Mouse (Mus musculus) thymus, postnatal 0 days (tissue): Measurements from ENCODE around the gene Tet2. TPM values are rescaled to one million over a fixed set of nuclear protein-coding genes. Genes with fewer than 3 reads are reported as not detected.
"Not testable (repeated sequence)": the region's sequence is repeated elsewhere in the genome, so short reads cannot be mapped to it uniquely, and the experiment has no call there.

Experiments used
- DNase-seq: peaks from one replicate; pipeline ENCODE4 v3.0.0-alpha.2; 2015; ENCODE audit warnings: low spot score
- polyA plus RNA-seq: library from polyadenylated mRNA; unstranded; fragments of >200 nt; fragmentation: Nextera tagmentation; extraction: Ambion mirVana; gene quantifications from 2 replicates; pipeline ENCODE4 v1.2.1, GENCODE M21; 2015

Gene Tet2
- polyA plus RNA-seq, 1 experiment from 2014 or later = 10.4 TPM

DNA sequence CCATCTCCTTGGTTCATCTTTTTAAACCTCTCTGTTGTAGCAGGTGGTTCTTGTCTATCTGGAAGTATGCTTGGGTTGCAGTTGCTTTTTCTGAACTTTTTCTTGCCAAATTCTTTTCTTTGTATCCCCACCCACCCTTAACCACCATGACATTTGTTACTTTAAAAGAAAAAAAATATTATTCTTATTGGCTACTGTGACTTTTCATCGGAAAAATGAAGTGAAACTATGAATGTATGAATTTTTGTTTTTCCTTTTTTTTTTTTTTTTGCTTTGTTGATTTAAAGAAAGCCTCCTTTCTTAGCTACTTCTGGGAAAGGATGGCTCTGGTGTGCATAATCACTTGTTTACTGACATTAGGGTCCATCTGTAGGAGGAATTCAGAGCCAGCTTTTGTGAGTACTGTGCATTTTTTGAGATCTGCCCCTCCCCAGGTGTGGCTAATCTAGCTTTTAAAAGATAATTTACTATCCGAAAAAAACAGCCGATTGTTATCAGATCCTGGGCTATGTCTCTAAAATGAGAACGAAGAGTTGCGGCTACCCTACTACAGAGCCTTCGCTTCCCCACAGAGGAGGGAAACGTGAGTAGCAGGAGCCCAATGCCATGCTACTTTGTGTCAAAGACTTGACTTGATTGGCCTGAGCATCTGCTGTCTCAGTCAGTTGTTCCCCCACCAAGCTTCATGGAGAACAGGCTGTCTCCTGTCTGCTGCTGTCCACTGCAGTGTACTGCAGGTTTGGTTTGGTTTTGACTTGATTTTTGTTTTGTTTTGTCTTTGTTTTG, 4.6 kb upstream of the Tet2 start:
- no peak for DNase-seq

DNA sequence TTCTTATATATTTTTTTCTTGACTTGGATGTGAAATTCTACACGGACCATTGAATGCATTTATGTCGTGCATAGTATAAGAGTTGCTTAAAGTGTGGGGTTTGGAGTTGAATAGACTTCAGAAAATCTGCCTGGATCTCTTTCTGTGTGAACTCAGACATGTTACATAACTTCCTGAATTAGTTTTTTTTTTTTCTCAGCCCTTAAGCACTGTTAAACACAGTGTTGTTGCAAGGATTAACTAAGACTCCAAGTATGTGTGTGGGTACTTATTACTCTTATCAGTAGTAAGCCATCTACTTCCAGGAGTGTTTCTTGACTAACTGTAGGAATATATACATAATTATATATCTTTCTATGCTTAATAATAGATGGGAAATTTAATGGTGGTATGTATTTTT, 3.7 kb upstream of the Tet2 start:
- no peak for DNase-seq

DNA sequence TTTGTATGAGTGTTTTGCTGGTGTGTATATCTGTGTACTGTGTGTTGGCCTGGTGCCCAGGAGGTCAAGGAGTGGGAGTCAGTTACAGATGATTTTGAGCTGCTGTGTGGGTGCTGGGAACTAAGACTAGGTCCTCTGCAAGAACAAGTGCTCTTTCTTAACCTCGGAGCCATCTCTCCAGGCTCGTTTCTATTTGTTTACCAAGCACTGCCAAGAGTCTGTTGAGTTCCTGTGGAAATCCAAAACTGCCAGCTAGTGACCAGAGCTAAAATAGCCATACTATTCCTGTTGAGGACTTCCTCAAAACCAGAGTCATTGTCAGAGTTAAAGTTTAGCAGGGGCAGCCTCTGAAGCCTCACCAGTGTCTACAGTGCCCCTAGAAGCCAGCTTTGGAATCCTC, 1.9 kb upstream of the Tet2 start:
- DNase-seq = no peak

DNA sequence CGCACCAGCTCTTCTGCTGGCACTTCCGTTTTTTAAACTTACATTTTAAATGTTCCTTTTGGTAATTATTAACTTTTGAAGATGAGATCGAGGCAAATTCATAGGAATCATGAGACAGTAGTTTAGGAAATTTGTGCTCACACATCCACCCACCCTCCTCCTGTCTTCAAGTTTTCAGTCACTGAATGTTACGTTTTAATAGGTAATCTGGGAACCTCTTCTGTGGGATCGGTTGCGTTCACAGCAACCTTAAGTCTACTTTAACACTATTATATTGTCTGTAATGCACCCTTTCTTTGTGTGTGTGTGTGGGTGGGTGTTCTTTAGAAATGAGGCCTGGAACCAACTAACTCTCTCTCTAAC, 346 bp upstream of the Tet2 start:
- DNase-seq = no peak

DNA sequence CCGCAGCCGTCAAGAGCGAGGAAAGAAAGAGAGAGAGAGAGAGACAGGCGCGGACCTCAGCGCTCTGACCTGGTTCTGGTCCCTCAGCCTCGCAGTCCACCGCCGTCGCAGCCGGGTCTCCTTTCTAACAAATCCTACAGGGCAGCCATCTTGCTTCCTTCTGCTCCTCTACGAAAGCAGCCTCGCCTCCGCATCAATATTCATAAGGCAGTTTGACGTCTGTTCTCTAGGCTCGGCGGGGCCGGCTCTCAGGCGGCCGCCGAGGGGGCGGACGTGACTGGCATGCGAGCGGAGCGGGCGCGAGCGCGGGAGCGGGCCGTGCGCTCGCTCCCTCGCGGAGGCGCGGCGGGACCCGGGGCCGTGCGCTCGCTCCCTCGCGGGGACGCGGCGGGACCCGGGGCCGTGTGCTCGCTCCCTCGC, 798 bp downstream of the Tet2 start:
- DNase-seq = peak; percentile 88

DNA sequence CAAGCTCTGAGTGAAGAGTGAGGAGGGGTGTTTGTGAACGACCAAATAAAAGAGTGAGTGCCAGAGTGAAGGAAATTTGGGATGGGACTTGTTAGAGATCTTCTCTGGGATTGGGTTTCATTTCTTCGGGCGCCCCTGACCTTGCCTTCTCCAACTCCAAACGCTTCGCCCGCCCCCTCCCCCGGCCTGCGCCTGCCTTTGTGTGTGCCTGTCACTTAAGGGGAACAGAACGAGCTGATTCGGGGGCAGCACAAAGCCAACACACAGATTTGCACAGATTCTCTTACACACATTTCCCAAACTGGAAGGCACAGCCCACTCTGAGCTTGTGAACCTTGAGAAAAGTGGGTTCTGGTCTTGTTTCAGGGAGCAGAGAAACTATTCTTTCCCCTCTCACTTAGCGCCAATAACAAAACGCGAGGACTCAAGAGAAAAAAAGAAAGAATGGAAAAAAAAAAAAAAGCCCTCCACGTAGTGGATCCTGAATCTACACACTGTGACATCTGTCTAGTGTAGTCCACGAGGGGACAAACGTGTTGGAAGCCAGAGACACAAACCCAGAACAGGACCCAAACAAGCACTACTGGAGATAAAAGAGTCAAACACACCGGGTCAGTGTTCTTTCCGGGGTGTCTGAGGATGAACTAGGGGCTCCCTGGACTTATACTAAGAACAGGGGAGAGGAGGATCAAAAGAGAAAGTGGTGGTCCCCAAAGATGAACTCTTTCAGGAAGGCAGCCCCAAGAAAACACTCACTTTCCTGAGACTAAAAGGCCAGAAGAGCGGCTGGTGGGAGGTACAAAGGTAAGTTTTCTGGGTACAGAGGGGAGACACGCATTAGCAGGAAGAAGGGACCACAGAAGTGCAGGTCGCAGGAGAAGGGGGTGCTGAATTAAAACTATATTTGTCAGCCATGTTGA, 1.6 kb downstream of the Tet2 start:
- DNase-seq = peak; percentile 25

DNA sequence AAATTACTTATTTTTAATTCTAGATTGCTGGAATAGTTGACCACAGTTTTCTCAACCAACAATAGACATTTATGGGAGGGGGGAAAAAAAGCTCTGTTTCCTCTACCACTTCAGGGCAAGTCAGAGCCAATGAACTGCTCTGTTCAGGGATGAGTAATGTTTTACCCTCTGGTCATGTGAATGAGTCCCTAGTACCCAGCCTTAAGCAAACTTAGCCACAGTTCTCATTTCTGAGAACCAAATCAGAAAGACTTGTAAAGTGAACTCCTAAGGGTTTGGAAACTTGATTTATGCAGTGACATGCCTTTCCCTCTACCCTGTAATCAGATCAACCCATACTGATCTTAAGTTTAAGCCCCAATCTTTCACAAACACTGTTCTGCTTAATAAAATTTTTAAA, 2.9 kb downstream of the Tet2 start:
- DNase-seq = no peak

DNA sequence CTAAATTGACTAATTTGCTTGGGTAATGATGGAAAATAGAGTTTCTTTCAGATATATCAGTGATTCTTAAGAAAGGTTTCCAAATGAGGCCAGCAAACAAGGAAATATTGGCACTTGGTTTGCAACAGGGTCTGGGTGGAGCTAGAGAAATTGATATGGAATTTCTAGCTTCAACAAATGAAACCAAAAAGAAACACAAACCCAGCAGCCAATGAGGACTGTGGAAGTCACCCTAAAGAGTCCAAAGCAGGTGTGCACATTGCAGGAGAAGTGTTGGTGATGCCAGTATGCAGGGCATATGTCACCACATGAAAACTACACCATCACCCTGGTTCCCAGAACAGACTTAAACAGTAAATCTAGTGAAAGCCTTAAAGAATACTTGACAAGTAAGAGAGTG, 3.9 kb downstream of the Tet2 start:
- no peak for DNase-seq

DNA sequence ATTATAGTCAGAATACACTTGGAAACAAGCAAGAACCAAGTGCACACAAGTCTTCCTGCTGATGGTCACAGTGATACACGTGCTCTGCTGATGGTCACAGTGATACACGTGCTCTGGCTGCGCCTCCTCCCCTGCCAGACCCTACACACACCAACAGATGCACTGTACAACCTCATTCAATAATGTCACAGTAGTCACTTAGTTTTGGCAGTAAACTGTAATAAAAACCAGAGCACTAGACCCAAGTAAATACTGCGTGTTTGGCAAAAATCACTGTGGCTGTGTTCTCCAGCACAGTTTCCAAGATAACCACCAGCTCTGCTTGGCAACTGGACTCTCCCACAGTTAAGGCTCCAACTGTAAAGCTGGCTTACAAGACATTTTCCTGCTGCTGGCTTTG, 4.9 kb downstream of the Tet2 start:
- no peak for DNase-seq

DNA sequence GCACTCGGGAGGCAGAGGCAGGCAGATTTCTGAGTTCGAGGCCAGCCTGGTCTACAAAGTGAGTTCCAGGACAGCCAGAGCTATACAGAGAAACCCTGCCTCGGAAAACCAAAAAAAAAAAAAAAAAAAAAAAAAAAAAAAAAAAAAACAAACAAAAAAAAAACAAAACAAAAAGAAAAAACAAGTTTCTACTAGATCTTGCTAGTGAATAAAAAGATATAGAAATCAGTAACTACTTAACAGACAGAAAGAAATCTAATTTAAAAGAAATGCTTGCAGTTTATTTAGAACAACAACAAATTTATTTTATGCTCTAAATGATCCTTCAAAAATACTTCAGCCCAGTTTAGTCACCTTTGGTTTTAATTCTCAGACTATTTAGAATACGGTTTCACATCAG, 6.4 kb downstream of the Tet2 start:
- DNase-seq = not testable (repeated sequence)

DNA sequence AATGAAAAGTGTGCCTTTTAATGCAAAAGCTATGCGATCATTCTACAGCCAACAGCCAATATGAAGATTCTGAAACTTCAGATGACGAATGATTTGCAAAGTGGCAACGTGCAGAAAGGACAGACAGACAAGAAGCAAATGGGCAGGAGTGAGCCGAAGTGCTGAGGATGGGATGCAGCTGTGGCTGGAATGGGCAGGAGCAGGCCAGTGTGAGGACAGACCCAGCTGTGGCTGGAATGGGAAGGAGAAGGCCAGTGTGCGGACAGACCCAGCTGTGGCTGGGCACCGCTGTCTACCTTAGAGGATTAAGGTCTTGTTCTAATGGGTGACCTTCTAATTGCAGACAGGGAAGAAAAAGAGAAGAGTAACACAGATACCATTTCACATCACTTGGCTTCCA, 9.3 kb downstream of the Tet2 start:
- DNase-seq = no peak

DNA sequence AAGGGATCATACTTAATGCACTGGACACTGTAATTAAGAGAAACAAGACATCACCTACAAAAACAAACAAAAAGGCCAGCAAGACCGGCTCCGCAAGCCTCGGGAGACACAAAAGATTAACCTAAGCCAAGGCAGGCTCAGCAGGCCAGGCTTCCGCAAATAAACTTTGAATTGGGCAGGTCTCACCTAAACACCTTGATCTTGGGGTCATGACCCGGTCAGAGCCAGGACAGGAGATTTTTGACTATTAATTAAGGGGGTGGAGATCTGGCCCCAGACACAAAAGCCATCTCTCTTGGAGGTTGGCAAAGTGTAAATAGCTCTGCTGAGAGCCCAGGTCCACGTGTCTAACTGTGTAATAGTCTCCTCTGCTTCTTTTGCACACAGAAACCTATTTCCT, 10.9 kb downstream of the Tet2 start:
- no peak for DNase-seq

DNA sequence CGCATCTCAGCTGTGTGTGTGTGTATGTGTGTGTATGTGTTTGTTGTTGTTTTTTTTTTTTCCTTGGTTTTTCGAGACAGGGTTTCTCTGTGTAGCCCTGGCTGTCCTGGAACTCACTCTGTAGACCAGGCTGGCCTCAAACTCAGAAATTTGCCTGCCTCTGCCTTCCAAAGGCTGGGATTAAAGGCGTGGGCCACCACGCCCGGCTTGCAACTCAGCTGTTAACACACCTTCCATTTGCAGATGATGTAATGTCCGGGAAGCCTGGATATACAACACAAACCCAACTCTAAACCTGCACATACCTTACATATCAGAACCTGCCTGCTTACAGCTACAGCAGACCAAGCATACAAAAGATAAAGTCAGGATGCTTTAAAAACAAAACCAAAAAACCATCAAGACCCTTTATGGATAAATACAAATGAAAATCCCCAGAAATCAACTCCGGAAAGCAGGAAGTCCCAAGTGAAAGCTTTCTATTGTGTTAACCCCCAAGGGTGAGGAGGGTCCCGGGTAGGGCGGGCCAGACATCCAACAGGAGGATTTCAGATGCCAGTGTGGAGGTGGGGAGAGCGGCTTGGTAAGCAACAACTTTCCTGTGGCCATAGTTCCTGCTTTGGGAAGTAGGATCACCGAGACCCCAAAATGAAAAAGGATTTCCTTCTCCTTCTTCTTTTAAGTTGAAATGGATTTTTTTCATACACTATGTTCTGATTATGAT, 11.5 kb downstream of the Tet2 start:
- DNase-seq = no peak

DNA sequence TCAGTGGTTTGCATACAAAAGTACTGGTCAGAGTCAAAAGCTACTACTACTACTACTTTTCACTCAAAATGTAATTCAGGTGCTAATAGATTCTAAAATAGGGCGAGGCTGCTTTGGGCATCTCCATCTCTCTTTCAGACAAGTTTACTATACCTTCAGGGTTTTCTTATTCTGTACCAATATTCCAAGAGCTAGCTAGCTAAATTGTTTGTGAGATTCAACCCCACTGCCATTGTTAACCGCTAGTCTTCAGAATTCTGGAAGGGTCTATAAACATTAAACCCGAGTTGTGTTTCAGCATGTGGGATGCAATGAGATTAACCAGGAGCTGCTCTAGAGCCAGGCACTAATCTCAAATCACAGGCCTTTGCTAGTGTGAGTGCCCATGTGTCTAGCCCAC, 12.1 kb downstream of the Tet2 start:
- DNase-seq = no peak

DNA sequence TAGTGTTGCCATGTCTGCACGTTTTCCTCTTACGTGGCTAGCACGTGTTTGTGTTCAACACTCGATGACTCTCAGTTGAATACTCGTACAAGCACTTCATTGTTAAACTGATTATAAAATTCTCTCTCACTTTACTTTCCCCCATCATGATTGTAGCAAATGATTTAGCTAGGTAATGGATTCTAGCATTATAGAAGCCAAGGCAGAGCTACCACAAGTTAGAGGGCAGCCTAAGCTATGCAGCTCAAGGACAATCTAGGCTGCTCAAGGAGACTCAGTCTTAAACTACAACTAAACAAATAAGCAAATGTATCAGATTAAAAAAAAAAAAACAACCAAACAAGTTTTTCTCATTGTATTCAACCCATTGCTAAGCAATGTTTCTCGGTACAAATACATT, 12.7 kb downstream of the Tet2 start:
- no peak for DNase-seq

DNA sequence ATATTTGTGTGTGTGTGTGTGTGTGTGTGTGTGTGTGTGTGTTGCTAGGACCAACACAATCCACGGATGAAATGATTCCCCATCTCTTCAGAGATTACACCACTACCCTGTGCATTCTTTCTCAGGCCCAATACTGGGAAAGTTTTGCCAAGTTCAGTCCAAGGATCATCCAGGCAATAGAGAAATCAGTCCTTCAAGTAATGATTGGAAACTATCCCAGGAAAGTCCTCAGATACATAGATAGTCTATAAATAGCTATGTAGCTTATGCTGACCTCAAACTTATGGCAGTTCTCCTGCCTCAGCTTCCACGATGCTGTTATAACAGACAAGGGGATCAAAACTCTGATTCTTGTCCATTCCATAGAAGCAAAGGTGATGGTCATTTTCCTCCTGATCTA, 13.8 kb downstream of the Tet2 start:
- no peak for DNase-seq

DNA sequence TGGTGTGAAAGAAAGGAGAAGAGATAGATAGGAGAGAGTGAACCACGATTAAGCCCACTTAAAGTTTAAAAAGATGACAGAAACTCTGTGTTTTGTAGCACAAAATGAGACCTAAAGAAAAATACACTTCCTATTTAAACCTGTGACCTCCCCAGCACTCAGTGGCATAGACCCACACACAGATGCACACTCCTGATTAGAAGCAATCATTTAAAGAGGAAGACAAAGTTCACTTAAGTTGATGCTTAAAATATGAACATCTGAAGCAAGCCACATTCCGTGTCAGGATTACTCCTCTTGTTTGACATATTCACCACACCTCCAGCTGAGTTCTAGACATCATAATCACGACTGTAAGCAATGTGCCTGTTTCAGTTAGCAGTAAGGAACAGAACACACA, 14.3 kb downstream of the Tet2 start:
- no peak for DNase-seq

DNA sequence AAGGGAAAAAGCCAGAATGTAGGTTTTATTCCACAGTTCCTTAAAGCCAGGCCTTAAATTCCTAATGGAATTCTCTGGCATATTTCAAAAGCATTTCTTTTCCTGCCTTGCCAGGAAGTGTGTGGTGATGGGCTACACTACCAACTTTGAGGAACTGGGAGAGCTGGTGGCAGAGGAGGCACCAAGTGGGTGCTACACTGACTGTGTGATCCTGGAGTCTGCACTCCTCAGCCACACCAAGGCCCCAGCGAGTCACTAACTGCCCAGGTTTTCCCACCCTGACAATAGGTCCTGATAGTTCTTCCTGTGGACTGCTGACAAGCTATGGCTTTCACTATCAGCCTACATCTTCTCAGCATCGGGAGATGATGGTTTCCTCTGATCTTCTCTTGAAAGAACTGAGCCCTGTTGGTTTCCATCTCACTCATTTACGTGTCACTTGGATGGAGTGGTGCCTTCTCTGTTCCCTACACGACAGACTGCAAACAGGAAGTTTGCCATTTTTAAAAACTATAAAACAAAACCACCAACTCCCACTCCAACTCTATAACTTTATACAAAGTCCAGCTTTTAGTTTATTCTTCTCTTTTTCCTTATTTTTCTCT, 18.7 kb downstream of the Tet2 start:
- DNase-seq = no peak

DNA sequence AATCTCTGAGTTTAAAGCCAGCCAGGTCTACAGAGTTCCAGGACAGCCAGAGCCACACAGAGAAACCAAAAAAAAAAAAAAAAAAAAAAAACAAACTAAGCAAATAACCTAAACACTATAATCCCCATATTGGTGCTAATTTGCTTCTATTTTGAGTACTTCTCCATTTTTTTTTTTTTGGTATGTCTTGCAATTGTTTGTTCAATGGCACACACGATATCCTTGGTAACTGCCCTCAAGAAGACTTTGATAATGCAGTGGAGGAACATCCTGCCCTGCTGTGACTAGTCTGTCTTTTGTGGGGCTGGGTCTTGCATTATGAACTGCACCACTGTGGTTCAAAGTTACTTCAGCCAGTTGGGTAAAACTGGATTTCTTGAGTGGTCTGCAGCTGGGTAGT, 19.4 kb downstream of the Tet2 start:
- DNase-seq = no peak

DNA sequence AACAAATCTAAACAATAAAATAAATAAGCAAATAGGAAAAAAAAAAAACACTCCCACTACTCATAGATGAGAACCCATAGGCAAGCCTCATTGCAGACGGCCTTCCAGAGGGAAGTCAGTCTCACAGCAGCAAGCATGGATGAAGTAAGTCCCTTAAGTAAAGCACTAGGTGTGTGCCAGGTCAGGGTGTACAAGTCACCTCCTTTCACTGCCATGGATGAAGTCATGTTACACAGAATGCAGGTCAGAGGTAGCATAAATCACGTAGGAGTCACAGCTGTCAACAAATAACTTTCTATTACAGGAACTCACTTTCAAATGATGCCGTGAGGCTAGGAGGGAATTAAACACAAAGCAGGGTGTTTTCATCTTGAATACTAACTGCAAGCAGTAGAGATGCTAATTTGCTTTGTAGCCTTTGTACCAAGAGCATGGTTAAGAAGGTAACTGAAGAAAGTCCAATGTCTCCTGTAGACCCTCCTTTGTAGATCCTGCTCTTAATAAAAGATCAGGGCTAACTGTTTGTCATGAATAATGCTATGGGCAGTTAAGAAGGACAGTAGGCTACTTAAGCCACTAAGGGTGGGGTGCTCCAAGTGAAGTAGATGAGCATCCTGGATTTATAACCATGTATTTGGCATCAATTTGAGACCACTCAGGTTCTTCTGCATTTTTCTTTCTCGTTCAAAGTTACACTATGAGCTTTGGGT, 20.4 kb downstream of the Tet2 start:
- DNase-seq = no peak

DNA sequence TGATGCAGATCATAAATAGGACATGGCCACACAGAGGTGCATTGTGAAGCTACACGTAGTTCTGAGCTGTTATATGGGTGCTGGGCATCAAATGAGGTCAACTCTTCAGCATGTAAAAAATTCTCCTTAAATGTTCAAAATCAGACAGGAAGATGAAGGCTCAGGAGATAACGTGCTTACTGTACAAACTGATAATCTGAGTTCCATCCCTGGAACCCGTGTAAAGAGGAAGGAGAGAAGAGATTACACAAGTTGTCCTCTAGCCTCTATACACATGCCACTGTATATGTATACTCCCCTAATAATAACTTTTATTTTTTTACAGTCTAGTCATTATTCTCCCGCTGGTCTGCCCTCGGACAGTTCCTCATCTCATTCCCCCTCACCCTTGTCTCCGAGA, 21.7 kb downstream of the Tet2 start:
- DNase-seq = no peak
